ENCODE assay signal across 31 mouse cellular contexts in the genomic region with DNA sequence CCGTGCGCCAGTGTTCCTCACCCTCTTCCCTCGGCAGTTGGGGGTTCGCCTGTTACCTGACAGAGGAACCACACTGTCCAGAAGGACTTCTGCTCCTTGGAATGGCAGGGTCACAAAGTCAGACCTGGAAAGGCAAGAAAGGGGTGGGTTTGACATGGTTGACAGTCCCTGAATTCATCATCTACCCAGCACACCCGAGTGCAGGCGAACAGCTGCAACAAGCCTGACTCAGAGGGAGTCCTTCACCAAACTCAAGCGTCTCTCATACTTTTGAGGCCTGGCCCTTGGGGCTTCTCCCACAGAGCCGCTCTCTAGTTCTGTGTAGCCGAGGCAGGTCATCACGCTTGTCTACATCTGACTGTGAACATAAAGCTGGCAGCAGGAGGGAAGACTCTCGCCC.
"Had no signal": no experiment of that assay in that cellular context is flagged by ENCODE, and none has a peak within 500 bp of the region (broad histone marks: within the 10 kb centered on the region; RNA-seq: fewer than 3 reads in every experiment).

No protein-coding gene starts in this region.

- H3K9me3 ChIP-seq: limb, embryonic 12.5 days; limb, embryonic 13.5 days; limb, embryonic 15.5 days; liver, embryonic 12.5 days; liver, embryonic 13.5 days; liver, embryonic 15.5 days; lung, embryonic 15.5 days; megakaryocyte, embryonic 14.5 days; midbrain, embryonic 10.5 days; midbrain, embryonic 12.5 days; midbrain, embryonic 13.5 days; midbrain, embryonic 15.5 days; neural tube, embryonic 12.5 days; neural tube, embryonic 13.5 days had no signal

- H3K4me1 ChIP-seq: limb, embryonic 12.5 days; liver, embryonic 12.5 days; liver, embryonic 13.5 days; liver, embryonic 15.5 days; lung, embryonic 15.5 days; midbrain, embryonic 10.5 days; midbrain, embryonic 12.5 days; midbrain, embryonic 13.5 days; midbrain, embryonic 15.5 days; neural tube, embryonic 12.5 days; neural tube, embryonic 13.5 days had no signal

- H3K4me2 ChIP-seq: limb, embryonic 12.5 days; limb, embryonic 13.5 days; limb, embryonic 15.5 days; liver, embryonic 11.5 days; liver, embryonic 12.5 days; liver, embryonic 13.5 days; liver, embryonic 15.5 days; lung, embryonic 14.5 days; lung, embryonic 15.5 days; midbrain, embryonic 11.5 days; midbrain, embryonic 12.5 days; midbrain, embryonic 13.5 days; midbrain, embryonic 15.5 days; neural tube, embryonic 12.5 days; neural tube, embryonic 13.5 days had no signal

- ATAC-seq: liver, embryonic 12.5 days; liver, postnatal 0 days; lung, postnatal 0 days; midbrain, embryonic 13.5 days; midbrain, embryonic 15.5 days; midbrain, embryonic 16.5 days had no signal

- H3K9ac ChIP-seq: limb, embryonic 12.5 days; limb, embryonic 13.5 days; limb, embryonic 15.5 days; liver, embryonic 12.5 days; liver, embryonic 13.5 days; liver, embryonic 14.5 days; liver, embryonic 15.5 days; liver, postnatal 0 days; lung, embryonic 14.5 days; lung, embryonic 15.5 days; midbrain, embryonic 12.5 days; midbrain, embryonic 13.5 days; midbrain, embryonic 15.5 days; neural tube, embryonic 12.5 days; neural tube, embryonic 13.5 days had no signal

- H3K4me3 ChIP-seq: limb, embryonic 12.5 days; limb, embryonic 13.5 days; limb, embryonic 15.5 days; liver, embryonic 12.5 days; liver, embryonic 13.5 days; liver, embryonic 15.5 days; lung, embryonic 15.5 days; midbrain, embryonic 10.5 days; midbrain, embryonic 12.5 days; midbrain, embryonic 13.5 days; midbrain, embryonic 15.5 days; neural tube, embryonic 12.5 days; neural tube, embryonic 13.5 days had no signal

- DNase-seq: left cerebral cortex, postnatal 4 days; liver; liver, embryonic 13.5 days; liver, postnatal 0 days; lung, adult 18-20 months; lung, adult 2 months; lung, embryonic 14.5 days; lung, postnatal 10 days; lung, postnatal 14 days; lung, postnatal 36 days; lung, postnatal 4 days; midbrain, embryonic 14.5 days had no signal

- H3K27me3 ChIP-seq: limb, embryonic 12.5 days; limb, embryonic 13.5 days; limb, embryonic 15.5 days; liver, embryonic 12.5 days; liver, embryonic 13.5 days; liver, embryonic 15.5 days; lung, embryonic 15.5 days; megakaryocyte, embryonic 14.5 days; midbrain, embryonic 12.5 days; midbrain, embryonic 13.5 days; midbrain, embryonic 15.5 days; neural tube, embryonic 12.5 days; neural tube, embryonic 13.5 days had no signal

- H3K27ac ChIP-seq: limb, embryonic 12.5 days; limb, embryonic 13.5 days; limb, embryonic 15.5 days; liver, embryonic 12.5 days; liver, embryonic 13.5 days; liver, embryonic 14.5 days; liver, embryonic 15.5 days; lung, embryonic 15.5 days; macrophage; midbrain, embryonic 12.5 days; midbrain, embryonic 13.5 days; midbrain, embryonic 15.5 days; neural tube, embryonic 12.5 days; neural tube, embryonic 13.5 days had no signal
